Mouse (Mus musculus) naive thymus-derived CD4-positive, alpha-beta T cell, adult 2 months (primary cell): ENCODE results near the gene Apobec3.

ENCODE experiments used
- DNase-seq: peaks from one replicate; pipeline ENCODE4 v3.0.0-alpha.2; 2011; ENCODE audit warnings: low read depth

Apobec3 gene

DNA sequence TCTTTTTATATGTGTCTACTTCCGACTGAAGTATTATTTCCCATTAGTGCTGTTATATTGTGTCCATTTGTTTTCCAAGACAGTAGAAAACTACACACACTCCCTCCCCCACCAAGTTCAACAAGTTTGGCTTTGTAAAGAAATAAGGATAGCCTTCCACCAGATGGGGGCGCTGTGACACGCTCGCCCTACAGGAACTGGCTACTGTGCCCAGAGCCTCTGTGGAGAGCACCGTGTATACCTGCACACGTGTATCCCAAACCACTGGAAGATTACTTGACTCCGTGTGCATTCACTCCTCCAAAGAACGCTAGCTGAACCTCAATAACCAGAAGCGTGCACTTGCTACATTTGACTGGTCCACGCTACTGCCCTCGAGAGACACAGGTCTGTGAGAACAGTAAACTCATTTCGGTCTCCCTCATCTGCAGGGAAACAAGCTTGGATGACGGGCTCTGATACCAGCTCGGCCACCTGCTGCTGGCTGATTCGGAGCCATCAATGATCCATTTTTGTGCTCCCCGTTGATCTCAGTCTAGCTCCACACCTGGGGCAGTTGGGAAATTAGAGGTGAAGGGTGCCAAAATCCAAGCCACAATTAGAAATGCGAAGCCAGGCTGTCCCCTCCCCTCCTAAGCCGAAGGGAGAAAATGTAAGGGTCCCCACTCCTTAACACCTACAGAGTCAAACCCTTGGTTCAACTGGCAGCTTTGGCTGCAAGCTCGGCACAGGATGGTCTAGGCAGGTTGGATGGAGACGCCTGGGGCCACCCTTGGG lies at the start of gene Apobec3:
Gene Apobec3 (plus strand): TSS at position 224 of the 777 bp plus-strand sequence.
- peak; percentile 94 for DNase-seq

DNA sequence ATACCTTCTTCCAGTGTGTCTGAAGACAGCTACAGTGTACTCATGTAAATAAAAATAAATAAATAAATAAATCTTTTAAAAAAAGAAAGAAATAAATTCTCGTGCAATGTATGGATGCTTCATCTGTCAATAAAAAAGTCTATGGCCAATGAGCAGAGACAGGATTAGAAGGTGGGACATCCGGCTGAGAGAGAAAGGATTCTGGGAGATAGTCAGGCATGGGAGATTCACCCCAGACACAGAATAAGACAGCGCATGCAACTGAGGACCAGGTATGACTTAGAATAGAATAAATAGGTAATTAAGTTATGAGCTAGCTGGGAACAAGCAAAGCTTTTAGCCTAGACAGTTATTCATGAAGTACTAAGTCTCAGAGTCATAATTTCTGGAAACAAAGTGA lies 48.5 kb upstream of the Apobec3 start:
- no peak for DNase-seq

GRCm38 (mm10) chr15:79845986-79846385 lies 45.5 kb upstream of the Apobec3 start:
- no peak for DNase-seq

DNA sequence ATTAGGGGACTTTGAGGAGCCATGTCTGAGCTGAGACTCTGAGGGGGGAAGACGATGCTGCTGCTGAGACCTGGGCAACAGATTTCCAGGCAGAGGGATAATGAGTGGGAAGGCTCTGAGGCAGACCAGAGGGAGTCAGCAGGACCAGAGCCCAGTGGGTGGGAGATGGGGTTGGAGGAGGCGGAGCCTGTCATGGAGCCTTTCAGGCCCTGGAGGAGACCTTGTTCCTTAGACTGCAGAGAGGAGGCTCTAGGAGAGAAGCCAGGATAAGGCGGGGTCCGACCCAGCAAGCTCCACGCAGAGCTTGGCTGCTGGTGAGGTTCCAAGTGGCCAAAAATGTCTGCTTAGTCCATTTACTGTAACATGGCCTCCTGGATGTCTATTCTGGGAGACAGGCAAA lies 44.4 kb upstream of the Apobec3 start:
- DNase-seq, result no peak

GRCm38 (mm10) chr15:79850143-79850542 lies 41.3 kb upstream of the Apobec3 start:
- DNase-seq, result no peak

GRCm38 (mm10) chr15:79858979-79859378 lies 32.5 kb upstream of the Apobec3 start:
- DNase-seq, result no peak

- DNase-seq, result no peak
Observed at GRCm38 (mm10) chr15:79859821-79860220, 31.6 kb upstream of the Apobec3 start.

- no peak for DNase-seq
Observed at GRCm38 (mm10) chr15:79867260-79868002, 24.0 kb upstream of the Apobec3 start.

DNA sequence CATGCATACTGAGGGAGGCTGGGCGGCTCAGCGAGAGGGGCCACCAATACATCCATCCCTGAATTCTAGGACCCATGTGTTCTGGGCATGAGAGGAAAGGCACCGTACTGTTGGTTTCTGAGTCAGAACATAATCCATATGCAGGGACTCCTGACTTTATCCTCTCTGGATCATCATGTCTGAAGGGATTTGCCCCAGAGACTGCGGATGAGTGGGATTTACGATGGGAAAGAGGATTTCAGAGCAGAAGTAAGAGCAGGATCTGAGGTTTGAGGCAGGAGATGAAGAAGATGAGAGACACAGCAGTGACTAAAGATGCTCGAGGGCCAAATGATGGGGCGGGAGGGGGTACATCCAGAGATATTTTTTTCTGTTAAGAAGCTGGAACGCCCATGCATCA lies 17.9 kb upstream of the Apobec3 start:
- no peak for DNase-seq

- DNase-seq, result no peak
Observed at GRCm38 (mm10) chr15:79873995-79874394, 17.5 kb upstream of the Apobec3 start.

DNA sequence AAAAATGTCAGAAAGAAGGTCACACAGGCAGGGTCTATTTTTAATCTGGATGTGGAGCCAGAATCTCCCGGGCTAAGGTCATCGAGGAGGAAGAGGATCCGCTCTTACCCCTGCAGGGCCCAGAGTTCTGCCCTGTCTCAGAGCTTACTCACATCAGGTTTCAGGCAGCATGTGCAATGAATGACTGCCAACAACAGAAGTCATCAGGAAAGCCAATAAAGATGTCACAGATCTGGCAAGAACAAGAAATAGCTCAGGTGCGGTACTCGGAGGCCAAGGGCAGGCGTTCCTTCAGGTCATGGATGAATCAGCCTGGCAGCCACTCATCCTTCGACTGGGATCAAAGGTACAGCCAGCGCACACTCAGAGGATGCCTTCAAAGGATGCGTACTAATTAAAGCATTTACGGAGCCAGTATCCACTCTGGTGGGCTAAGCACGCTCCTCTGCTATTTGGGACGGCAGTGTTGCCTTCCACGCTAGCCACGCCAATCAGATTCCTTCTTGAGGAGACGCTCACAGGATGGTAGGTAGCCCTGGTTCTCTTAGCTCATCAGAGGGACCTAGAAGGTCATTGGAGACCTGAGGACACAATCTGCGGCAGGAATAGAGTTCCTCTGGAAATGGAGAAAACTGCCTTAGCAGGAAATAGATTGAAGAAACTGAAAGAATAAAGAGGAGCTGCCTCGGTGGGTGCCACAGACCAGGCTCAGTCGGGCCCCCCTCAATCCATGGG lies 16.0 kb upstream of the Apobec3 start:
- no peak for DNase-seq

DNA sequence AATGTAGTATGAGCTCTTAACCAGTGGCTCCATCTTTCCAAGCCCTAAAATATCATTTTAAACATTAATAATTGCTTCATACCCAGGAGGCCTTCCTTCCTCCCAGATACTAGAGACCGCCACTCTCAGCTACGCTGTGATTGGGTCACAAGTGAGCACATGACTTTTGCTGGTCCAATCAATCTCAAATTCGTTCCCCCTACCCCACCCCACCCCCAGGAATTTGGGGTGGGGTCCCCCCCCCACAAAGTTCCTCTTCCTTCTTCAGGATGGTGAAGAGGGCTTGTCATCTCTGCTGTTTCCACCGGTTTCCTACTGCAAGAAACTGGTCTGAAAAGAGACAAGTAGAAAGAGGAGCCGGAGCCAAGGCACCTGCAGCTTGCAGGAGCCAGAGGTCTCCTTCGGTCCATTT lies 12.7 kb upstream of the Apobec3 start:
- DNase-seq, result no peak

GRCm38 (mm10) chr15:79879319-79879718 lies 12.1 kb upstream of the Apobec3 start:
- DNase-seq, result no peak

DNA sequence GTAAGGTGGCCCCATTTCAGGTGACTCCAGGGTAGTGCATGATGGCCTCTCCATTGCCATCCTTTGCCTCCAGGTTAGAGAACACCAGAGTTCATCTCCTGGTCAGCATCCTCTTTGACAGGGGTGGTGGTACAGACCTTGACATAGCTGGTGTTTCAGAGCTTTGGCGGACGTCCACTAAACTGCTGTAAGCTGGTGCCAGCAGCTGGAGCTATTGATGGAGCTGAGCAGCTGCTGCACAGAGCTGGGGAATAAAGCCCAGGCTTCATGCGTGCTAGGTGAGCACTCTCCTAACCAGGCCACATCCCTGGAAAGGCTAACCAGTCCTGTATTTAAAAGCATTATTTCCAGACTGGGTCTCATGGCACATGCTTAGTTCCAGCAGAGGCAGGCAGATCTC lies 11.0 kb upstream of the Apobec3 start:
- no peak for DNase-seq

GRCm38 (mm10) chr15:79882623-79883267 lies 8.7 kb upstream of the Apobec3 start:
- DNase-seq, result no peak

DNA sequence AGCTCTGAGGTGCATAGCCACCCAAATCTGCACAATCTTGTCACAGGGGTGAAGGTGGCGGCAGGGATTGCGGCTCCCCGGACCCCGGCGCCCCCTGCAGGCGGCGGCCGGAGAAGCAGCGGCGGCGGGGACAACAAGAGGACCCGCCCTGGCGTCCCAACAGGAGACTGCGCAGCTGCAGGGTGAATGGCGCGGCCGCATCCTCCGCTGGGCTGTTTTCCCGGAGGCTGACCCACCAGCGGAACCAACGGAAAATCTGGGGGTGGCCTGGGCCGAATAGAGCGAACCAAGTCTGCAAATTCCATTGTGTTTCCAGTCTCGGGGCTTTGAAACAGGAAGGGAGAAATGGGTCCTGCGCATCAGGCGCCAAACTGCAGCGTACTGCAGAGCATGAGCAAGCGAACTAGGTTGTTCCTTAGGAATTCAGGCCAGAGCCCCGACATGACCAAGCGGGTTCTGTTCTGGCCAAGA lies 8.1 kb upstream of the Apobec3 start:
- peak; percentile 93 for DNase-seq

GRCm38 (mm10) chr15:79884820-79885219 lies 6.6 kb upstream of the Apobec3 start:
- DNase-seq, result no peak

DNA sequence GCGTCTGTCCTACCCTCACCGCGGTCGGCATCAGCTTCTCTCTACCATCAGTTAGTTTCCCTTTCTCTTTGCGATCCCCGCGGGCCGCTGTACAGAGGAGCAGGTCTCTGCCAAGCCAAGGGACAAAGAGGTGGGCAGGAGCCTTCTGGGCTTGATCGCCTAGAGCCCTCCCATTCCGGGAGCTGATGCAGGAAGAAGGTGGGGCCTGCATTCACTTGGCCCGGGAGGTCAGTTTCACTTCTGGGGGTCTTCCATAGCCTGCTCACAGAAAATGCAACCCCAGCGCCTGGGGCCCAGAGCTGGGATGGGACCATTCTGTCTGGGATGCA lies 718 bp downstream of the Apobec3 start:
- DNase-seq, result peak; percentile 69

DNA sequence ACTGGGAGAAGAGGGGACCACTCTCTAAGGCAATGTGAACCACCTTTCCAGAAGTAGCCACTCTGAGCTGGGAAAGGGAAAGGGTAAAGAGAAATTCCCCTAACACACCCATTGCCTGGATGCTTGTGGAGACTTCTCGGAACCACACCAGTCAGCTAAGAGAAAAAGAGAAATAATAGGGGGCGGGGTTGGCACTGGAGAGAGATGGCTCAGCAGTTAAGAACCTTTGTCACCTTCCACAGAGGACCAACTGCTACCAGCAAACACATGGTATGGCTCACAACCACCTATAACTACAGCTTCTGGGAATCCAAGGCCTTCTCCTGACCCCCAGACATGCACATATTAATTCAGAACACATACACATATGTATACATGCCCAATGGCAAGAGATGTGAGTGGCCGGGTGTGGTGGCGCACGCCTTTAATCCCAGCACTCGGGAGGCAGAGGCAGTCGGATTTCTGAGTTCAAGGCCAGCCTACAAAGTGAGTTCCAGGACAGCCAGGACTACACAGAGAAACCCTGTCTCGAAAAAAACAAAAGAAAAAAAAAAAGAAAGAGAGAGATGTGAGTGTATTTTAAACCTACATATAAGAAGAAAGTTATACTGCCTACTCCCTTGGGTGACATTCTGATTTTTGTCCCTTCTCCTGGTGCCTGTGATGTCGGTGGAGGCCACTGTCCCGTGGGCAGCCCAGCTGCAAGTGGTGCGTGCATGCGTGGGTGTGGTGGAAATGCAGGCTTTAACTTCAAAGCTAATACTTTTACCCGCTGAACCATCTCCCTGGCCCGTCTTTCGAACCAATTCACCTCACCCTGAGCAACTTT lies 1.8 kb downstream of the Apobec3 start:
- no peak for DNase-seq

GRCm38 (mm10) chr15:79893824-79894123 lies 2.3 kb downstream of the Apobec3 start:
- no peak for DNase-seq

DNA sequence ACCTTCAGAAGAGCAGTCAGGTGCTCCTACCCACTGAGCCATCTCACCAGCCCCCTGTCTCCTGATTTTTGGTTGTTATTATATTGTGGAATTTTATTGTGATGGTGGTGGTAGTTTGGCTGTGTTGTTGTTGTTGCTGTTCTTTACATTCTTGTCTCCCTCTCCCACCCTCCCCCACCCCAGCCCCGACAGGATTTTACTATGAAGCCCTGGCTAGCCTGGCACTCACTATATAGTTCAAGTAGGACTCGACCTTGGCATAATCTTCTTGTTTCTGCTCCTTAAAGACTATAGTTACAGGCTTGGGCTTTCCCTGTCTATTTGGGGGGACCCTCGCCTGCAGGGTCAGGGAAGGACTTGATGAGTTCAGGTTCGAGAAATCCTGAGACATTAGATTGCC lies 2.9 kb downstream of the Apobec3 start:
- DNase-seq, result no peak
